Mouse (Mus musculus): Measurements from ENCODE around the gene Map2.

Gene Map2

GRCm38 (mm10) chr1:66175041-66175665 lies at the start of gene Map2:
Gene Map2, plus strand, starts transcription at chr1:66175273.
- Histone ChIP-seq H3K36me3 (ENCODE audit: control insufficient read depth, insufficient read depth, low read length, poor library complexity, severe bottlenecking) (no peaks in the 10 kb centered on the region), H3K27me3 (ENCODE audit: control insufficient read depth, insufficient read depth, low read length, poor library complexity, severe bottlenecking) (no peaks in the 10 kb centered on the region)
- DNase-seq (ENCODE audit: low read depth, low spot score), result peak; percentile 53

- no peak for DNase-seq (ENCODE audit: low read depth, low spot score)
- Histone ChIP-seq H3K36me3 (ENCODE audit: control insufficient read depth, insufficient read depth, low read length, poor library complexity, severe bottlenecking) (no peaks in the 10 kb centered on the region), H3K27me3 (ENCODE audit: control insufficient read depth, insufficient read depth, low read length, poor library complexity, severe bottlenecking) (no peaks in the 10 kb centered on the region)
These were observed 42.1 kb upstream of the Map2 start for GRCm38 (mm10) chr1:66133014-66133413.

- no peak for DNase-seq (ENCODE audit: low read depth, low spot score)
- Histone ChIP-seq H3K36me3 (ENCODE audit: control insufficient read depth, insufficient read depth, low read length, poor library complexity, severe bottlenecking) (no peaks in the 10 kb centered on the region), H3K27me3 (ENCODE audit: control insufficient read depth, insufficient read depth, low read length, poor library complexity, severe bottlenecking) (no peaks in the 10 kb centered on the region)
These were observed 39.7 kb upstream of the Map2 start for GRCm38 (mm10) chr1:66135324-66135723.

GRCm38 (mm10) chr1:66140686-66141085 lies 34.4 kb upstream of the Map2 start:
- DNase-seq (ENCODE audit: low read depth, low spot score), result no peak
- H3K36me3 ChIP-seq (ENCODE audit: control insufficient read depth, insufficient read depth, low read length, poor library complexity, severe bottlenecking), result no peaks in the 10 kb centered on the region
- no peaks in the 10 kb centered on the region for H3K27me3 ChIP-seq (ENCODE audit: control insufficient read depth, insufficient read depth, low read length, poor library complexity, severe bottlenecking)

GRCm38 (mm10) chr1:66145180-66145579 lies 29.9 kb upstream of the Map2 start:
- no peak for DNase-seq (ENCODE audit: low read depth, low spot score)
- H3K36me3 ChIP-seq (ENCODE audit: control insufficient read depth, insufficient read depth, low read length, poor library complexity, severe bottlenecking), result no peaks in the 10 kb centered on the region
- no peaks in the 10 kb centered on the region for H3K27me3 ChIP-seq (ENCODE audit: control insufficient read depth, insufficient read depth, low read length, poor library complexity, severe bottlenecking)

- DNase-seq (ENCODE audit: low read depth, low spot score), result no peak
- H3K36me3 ChIP-seq (ENCODE audit: control insufficient read depth, insufficient read depth, low read length, poor library complexity, severe bottlenecking), result no peaks in the 10 kb centered on the region
- no peaks in the 10 kb centered on the region for H3K27me3 ChIP-seq (ENCODE audit: control insufficient read depth, insufficient read depth, low read length, poor library complexity, severe bottlenecking)
These were observed 26.1 kb upstream of the Map2 start for GRCm38 (mm10) chr1:66148825-66149514.

- H3K36me3 ChIP-seq (ENCODE audit: control insufficient read depth, insufficient read depth, low read length, poor library complexity, severe bottlenecking), result no peaks in the 10 kb centered on the region
- DNase-seq (ENCODE audit: low read depth, low spot score), result no peak
- no peaks in the 10 kb centered on the region for H3K27me3 ChIP-seq (ENCODE audit: control insufficient read depth, insufficient read depth, low read length, poor library complexity, severe bottlenecking)
These were observed 24.3 kb upstream of the Map2 start for GRCm38 (mm10) chr1:66150806-66151205.

GRCm38 (mm10) chr1:66157135-66157534 lies 17.9 kb upstream of the Map2 start:
- Histone ChIP-seq H3K27me3 (ENCODE audit: control insufficient read depth, insufficient read depth, low read length, poor library complexity, severe bottlenecking) (no peaks in the 10 kb centered on the region), H3K36me3 (ENCODE audit: control insufficient read depth, insufficient read depth, low read length, poor library complexity, severe bottlenecking) (no peaks in the 10 kb centered on the region)
- DNase-seq (ENCODE audit: low read depth, low spot score), result no peak

- DNase-seq (ENCODE audit: low read depth, low spot score), result no peak
- no peaks in the 10 kb centered on the region for H3K27me3 ChIP-seq (ENCODE audit: control insufficient read depth, insufficient read depth, low read length, poor library complexity, severe bottlenecking)
These were observed 17.5 kb upstream of the Map2 start for GRCm38 (mm10) chr1:66157589-66157988.

GRCm38 (mm10) chr1:66164648-66165047 lies 10.4 kb upstream of the Map2 start:
- DNase-seq (ENCODE audit: low read depth, low spot score), result no peak
- no peaks in the 10 kb centered on the region for H3K36me3 ChIP-seq (ENCODE audit: control insufficient read depth, insufficient read depth, low read length, poor library complexity, severe bottlenecking)
- H3K27me3 ChIP-seq (ENCODE audit: control insufficient read depth, insufficient read depth, low read length, poor library complexity, severe bottlenecking), result no peaks in the 10 kb centered on the region

More at GRCm38 (mm10) chr1:66157589-66157988, 17.5 kb upstream of the Map2 start:
- H3K36me3 ChIP-seq (ENCODE audit: control insufficient read depth, insufficient read depth, low read length, poor library complexity, severe bottlenecking), result no peaks in the 10 kb centered on the region

GRCm38 (mm10) chr1:66168722-66169121 lies 6.4 kb upstream of the Map2 start:
- no peak for DNase-seq (ENCODE audit: low read depth, low spot score)

GRCm38 (mm10) chr1:66172127-66172526 lies 2.9 kb upstream of the Map2 start:
- no peaks in the 10 kb centered on the region for H3K27me3 ChIP-seq (ENCODE audit: control insufficient read depth, insufficient read depth, low read length, poor library complexity, severe bottlenecking)
- H3K36me3 ChIP-seq (ENCODE audit: control insufficient read depth, insufficient read depth, low read length, poor library complexity, severe bottlenecking), result no peaks in the 10 kb centered on the region
- DNase-seq (ENCODE audit: low read depth, low spot score), result no peak

More at GRCm38 (mm10) chr1:66168722-66169121, 6.4 kb upstream of the Map2 start:
- no peaks in the 10 kb centered on the region for H3K36me3 ChIP-seq (ENCODE audit: control insufficient read depth, insufficient read depth, low read length, poor library complexity, severe bottlenecking)
- H3K27me3 ChIP-seq (ENCODE audit: control insufficient read depth, insufficient read depth, low read length, poor library complexity, severe bottlenecking), result no peaks in the 10 kb centered on the region

- DNase-seq (ENCODE audit: low read depth, low spot score), result no peak
- H3K27me3 ChIP-seq (ENCODE audit: control insufficient read depth, insufficient read depth, low read length, poor library complexity, severe bottlenecking), result no peaks in the 10 kb centered on the region
- no peaks in the 10 kb centered on the region for H3K36me3 ChIP-seq (ENCODE audit: control insufficient read depth, insufficient read depth, low read length, poor library complexity, severe bottlenecking)
These were observed 1.4 kb upstream of the Map2 start for GRCm38 (mm10) chr1:66173630-66174029.

GRCm38 (mm10) chr1:66176012-66176837 lies 1.2 kb downstream of the Map2 start:
- no peak for DNase-seq (ENCODE audit: low read depth, low spot score)
- no peaks in the 10 kb centered on the region for H3K27me3 ChIP-seq (ENCODE audit: control insufficient read depth, insufficient read depth, low read length, poor library complexity, severe bottlenecking)
- no peaks in the 10 kb centered on the region for H3K36me3 ChIP-seq (ENCODE audit: control insufficient read depth, insufficient read depth, low read length, poor library complexity, severe bottlenecking)

GRCm38 (mm10) chr1:66176838-66177105 lies 1.7 kb downstream of the Map2 start:
- Histone ChIP-seq H3K27me3 (ENCODE audit: control insufficient read depth, insufficient read depth, low read length, poor library complexity, severe bottlenecking) (no peaks in the 10 kb centered on the region), H3K36me3 (ENCODE audit: control insufficient read depth, insufficient read depth, low read length, poor library complexity, severe bottlenecking) (no peaks in the 10 kb centered on the region)
- DNase-seq (ENCODE audit: low read depth, low spot score), result no peak
